Mouse (Mus musculus): ENCODE data around the gene Banp. TPM values are rescaled to one million over a fixed set of nuclear protein-coding genes. Genes with fewer than 3 reads are reported as not detected.
A peak's percentile ranks its signal among the peaks of the same experiment; 100 is the strongest.

Gene Banp
- total and polyA plus RNA-seq, 2 experiments from 2014 or later: 22.8 to 59.7 TPM

DNA sequence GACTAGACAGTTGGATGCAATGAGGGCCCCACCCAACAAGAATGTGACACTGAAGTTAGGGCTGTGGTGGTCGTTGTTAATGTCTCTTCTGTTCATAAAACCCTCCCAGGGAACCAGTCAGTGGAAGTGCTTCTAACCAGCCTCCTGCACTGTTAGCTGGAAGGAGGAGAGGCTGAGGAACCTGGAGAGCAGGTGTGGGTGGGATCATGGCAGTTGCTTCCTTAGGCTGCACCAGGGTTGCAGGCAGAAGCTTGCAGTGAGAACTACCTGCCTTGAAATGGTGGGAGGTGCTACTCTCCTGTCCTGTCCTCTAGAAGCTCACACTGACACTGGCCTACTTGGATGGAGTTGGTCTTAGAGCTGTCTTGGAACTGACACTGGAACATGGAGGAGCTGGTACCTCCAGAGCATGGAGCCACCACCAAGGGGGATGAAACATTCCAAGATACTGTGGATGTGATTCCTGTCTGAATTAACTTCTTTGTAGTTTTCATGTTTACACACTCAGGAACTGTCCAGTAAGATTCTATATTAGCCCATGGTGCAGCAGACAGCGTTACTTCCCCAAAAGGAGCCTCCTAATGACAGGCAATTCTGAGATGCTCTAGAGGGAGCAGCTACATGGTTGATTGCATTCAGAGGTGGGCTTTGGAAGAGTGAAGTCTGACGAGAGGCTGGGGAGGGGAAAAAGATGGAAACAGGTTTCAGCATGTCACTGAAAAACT is 4.4 kb downstream of the Banp start:
- DNase-seq (ENCODE audit: low spot score) (no peak), ATAC-seq (no peak)
- TF ChIP-seq CTCF (IDR thresholded peaks at IDR 0.05; ENCODE audit: low read depth): no peak
- H3K4me3 ChIP-seq (ENCODE audit: low read length): no peak overlapping the region
- WGBS: 67% methylated on average over 3 of the region's 3 CpGs
- no peaks in the 10 kb centered on the region for H3K27me3 ChIP-seq (ENCODE audit: insufficient read depth, low read length)
- no peak overlapping the region for H3K9ac ChIP-seq (replicated peaks; ENCODE audit: low read length)
- H3K9me3 ChIP-seq (ENCODE audit: low read length): no peaks in the 10 kb centered on the region
- H3K27ac ChIP-seq: no peak overlapping the region
- no peak overlapping the region for H3K4me2 ChIP-seq (ENCODE audit: low read depth, low read length)
- H3K36me3 ChIP-seq (ENCODE audit: insufficient read depth, low read length): no peaks in the 10 kb centered on the region
- H3K4me1 ChIP-seq (ENCODE audit: insufficient read depth, low read length): peaks cover 9% of the 10 kb centered on the region; the same call in 1 of the 2 replicates

DNA sequence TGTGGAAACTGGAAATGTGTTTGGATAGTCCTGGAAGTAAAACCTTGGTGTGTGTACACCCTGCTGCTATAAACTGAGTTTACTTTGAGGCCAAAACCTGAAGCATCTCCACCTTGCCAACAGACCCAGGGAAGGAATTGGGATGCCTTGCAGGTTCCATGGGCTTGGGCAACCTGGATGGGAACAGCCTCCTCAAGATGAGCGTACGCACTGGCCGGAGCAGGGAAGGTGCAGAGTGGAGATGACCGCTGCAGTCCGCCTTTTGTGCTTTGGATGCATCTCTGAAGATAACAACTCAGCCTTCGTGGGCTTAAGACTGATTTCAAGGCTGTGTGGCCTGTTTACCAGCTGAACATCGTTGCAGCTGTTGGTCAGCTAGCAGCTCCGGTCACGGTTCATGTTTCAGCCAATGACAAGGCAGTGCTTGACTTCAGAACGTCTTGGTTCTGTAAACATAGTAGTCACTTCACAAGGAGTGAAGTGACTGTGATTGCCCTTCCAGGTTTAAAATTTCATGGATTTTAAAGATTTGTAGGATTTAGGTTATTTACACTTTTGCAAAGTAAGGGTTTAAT is 5.5 kb downstream of the Banp start:
- 84% methylated on average over 10 of the region's 10 CpGs for WGBS
- no peak for ATAC-seq
- no peaks in the 10 kb centered on the region for H3K27me3 ChIP-seq (ENCODE audit: insufficient read depth, low read length)
- TF ChIP-seq CTCF (IDR thresholded peaks at IDR 0.05; ENCODE audit: low read depth): no peak
- no peak overlapping the region for H3K4me2 ChIP-seq (ENCODE audit: low read depth, low read length)
- H3K9ac ChIP-seq (replicated peaks; ENCODE audit: low read length): no peak overlapping the region
- no peak overlapping the region for H3K27ac ChIP-seq
- no peaks in the 10 kb centered on the region for H3K9me3 ChIP-seq (ENCODE audit: low read length)
- H3K4me1 ChIP-seq (ENCODE audit: insufficient read depth, low read length): peaks cover 9% of the 10 kb centered on the region; the same call in 1 of the 2 replicates
- no peak overlapping the region for H3K4me3 ChIP-seq (ENCODE audit: low read length)
- DNase-seq (ENCODE audit: low spot score): no peak
- no peaks in the 10 kb centered on the region for H3K36me3 ChIP-seq (ENCODE audit: insufficient read depth, low read length)

DNA sequence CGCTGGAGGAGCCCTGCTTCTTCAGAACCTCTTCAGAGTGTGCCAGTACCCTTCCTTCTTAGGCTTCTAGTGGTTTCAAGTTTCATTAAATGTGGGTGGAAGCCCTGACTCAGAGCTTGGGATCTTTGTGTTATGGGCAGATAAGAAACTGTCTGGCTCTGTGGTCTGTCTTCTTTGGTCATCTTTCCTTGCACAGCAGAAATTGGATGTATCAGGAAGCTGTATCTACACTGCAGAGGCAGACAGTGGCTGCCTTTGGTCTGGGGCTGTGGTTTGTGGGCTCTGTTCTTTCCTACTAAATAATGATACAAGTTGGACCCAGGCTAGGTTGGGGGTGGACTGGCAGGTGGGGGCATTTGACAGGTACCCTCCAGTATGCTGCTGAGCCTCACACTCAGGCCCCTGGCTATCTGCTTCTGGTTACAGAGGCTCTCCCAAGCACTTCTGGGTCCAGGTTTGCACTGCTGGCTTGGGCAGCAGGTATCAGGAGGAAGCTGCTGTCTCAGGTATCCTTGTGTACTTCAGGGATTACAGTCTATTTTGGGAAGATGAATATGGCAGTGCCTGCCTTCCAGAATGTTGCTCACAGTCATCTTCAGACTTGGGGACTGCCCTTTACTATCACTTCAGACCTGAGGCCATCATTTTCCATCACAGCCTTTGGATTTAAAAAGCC is 6.4 kb downstream of the Banp start:
- no peaks in the 10 kb centered on the region for H3K27me3 ChIP-seq (ENCODE audit: insufficient read depth, low read length)
- H3K9me3 ChIP-seq (ENCODE audit: low read length): no peaks in the 10 kb centered on the region
- WGBS: 75% methylated on average over 1 of the region's 1 CpGs
- no peak overlapping the region for H3K4me2 ChIP-seq (ENCODE audit: low read depth, low read length)
- H3K27ac ChIP-seq: no peak overlapping the region
- no peak for DNase-seq (ENCODE audit: low spot score)
- no peak overlapping the region for H3K4me3 ChIP-seq (ENCODE audit: low read length)
- no peaks in the 10 kb centered on the region for H3K36me3 ChIP-seq (ENCODE audit: insufficient read depth, low read length)
- H3K4me1 ChIP-seq (ENCODE audit: insufficient read depth, low read length): peaks cover 9% of the 10 kb centered on the region; the same call in 1 of the 2 replicates
- no peak for ATAC-seq
- TF ChIP-seq CTCF (IDR thresholded peaks at IDR 0.05; ENCODE audit: low read depth): no peak
- no peak overlapping the region for H3K9ac ChIP-seq (replicated peaks; ENCODE audit: low read length)

DNA sequence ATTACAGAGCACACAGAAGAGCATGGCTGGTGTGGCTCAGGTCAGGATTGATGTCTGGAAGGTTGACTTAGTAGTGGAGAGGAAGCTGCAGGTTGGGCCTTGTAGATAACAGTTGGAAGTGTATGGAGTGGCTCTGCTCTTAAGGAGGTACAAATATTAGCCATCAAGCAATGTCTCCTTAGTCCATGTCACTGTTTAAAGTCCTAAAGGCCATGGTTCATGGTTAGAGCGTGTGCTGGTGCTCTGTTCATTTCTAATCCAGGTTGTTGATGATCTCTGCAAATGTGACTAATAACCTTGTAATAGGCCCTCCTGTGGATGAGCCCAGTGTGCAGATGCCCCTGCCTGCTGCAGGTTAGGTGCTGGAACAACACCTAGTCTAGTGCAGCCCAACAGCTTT is 8.8 kb downstream of the Banp start:
- Histone ChIP-seq H3K9ac (replicated peaks; ENCODE audit: low read length) (no peak overlapping the region; the same call in 1 of the 2 replicates), H3K4me3 (ENCODE audit: low read length) (no peak overlapping the region), H3K9me3 (ENCODE audit: low read length) (no peaks in the 10 kb centered on the region), H3K36me3 (ENCODE audit: insufficient read depth, low read length) (no peaks in the 10 kb centered on the region), H3K27me3 (ENCODE audit: insufficient read depth, low read length) (no peaks in the 10 kb centered on the region), H3K4me2 (ENCODE audit: low read depth, low read length) (no peak overlapping the region), H3K4me1 (ENCODE audit: insufficient read depth, low read length) (no peaks in the 10 kb centered on the region), H3K27ac (no peak overlapping the region)
- DNase-seq (ENCODE audit: low spot score) (no peak), ATAC-seq (no peak)
- TF ChIP-seq CTCF (IDR thresholded peaks at IDR 0.05; ENCODE audit: low read depth): no peak
- 82% methylated on average over 1 of the region's 1 CpGs for WGBS

DNA sequence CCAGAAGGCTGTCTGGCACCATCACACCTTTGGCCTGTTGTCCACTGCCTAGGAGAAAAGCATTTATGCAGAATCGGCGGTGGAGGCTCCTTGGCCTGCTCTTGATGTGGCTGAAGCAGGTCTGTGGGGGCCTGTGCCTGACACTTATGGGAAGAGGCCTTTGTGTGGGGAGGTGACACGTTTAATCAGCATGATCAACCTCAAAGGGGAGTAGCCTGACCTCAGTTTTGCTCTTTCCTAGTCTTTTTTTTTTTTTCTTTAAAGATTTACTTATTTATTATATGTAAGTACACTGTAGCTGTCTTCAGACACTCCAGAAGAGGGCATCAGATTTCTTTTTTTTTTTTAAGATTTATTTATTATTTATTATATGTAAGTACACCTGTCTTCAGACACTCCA is 13.3 kb downstream of the Banp start:
- Histone ChIP-seq H3K36me3 (ENCODE audit: insufficient read depth, low read length) (no peaks in the 10 kb centered on the region), H3K4me1 (ENCODE audit: insufficient read depth, low read length) (peaks cover 18% of the 10 kb centered on the region), H3K4me2 (ENCODE audit: low read depth, low read length) (no peak overlapping the region), H3K27ac (no peak overlapping the region), H3K9me3 (ENCODE audit: low read length) (no peaks in the 10 kb centered on the region), H3K4me3 (ENCODE audit: low read length) (no peak overlapping the region), H3K27me3 (ENCODE audit: insufficient read depth, low read length) (no peaks in the 10 kb centered on the region), H3K9ac (replicated peaks; ENCODE audit: low read length) (no peak overlapping the region)
- no peak for TF ChIP-seq CTCF (IDR thresholded peaks at IDR 0.05; ENCODE audit: low read depth)
- WGBS: 76% methylated on average over 3 of the region's 3 CpGs
- DNase-seq (ENCODE audit: low spot score) (no peak), ATAC-seq (no peak)

DNA sequence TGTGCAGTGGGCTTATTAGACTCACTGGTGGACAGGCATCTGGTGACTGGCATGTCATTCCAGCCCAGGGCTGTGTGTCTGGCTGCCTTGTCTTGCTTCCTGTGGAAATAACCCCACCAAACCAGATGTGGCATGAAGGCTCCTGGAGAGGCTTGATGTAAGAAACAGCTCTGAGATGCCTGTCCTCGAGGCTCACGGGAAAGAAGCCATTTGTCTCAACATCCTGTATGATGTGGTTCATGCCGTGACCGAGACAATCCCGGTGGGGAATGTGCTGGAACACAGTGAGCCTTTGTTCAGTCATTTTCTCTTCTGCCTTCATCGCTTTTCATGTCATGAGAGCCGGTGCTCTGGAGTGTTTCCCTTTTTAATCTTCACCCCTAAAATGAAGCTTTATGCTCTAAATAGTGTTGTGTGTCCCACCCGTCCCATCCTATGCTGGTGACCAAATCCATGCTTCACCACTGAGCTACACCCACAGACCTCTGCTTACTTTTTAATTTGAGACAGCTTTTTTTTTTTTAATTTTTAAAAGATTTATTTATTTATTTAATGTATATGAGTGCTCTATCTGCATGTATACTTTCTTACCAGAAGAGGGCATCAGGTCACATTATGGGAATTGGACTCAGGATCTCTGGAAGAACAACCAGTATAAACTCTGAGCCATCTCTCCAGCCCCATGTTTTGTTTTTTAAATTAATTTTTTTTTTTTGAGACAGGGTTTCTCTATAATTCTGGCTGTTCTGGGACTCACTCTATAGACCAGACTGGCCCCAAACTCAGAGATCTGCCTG is 15.4 kb downstream of the Banp start:
- Histone ChIP-seq H3K9me3 (ENCODE audit: low read length) (no peaks in the 10 kb centered on the region), H3K9ac (replicated peaks; ENCODE audit: low read length) (no peak overlapping the region), H3K4me2 (ENCODE audit: low read depth, low read length) (no peak overlapping the region), H3K36me3 (ENCODE audit: insufficient read depth, low read length) (no peaks in the 10 kb centered on the region), H3K4me1 (ENCODE audit: insufficient read depth, low read length) (peaks cover 18% of the 10 kb centered on the region), H3K4me3 (ENCODE audit: low read length) (no peak overlapping the region), H3K27ac (no peak overlapping the region), H3K27me3 (ENCODE audit: insufficient read depth, low read length) (no peaks in the 10 kb centered on the region)
- DNase-seq (ENCODE audit: low spot score) (no peak), ATAC-seq (no peak)
- WGBS: 51% methylated on average over 8 of the region's 8 CpGs
- TF ChIP-seq CTCF (IDR thresholded peaks at IDR 0.05; ENCODE audit: low read depth): peak; percentile 47
